Mouse (Mus musculus) left cerebral cortex, postnatal 10 days (tissue): Measurements from ENCODE around the gene Mcm5. TPM values are rescaled to one million over a fixed set of nuclear protein-coding genes. Genes with fewer than 3 reads are reported as not detected.

Source experiments
- DNase-seq, 2 experiments: peaks; one replicate each; pipeline ENCODE4 v3.0.0; 2021 to 2022; ENCODE audit warnings: low spot score in 2 of 2, mixed read lengths in 1 of 2; ENCODE audit errors: extremely low spot score in 1 of 2
- intact Hi-C: fragments of 180-260 bp; cut with DNase I; formaldehyde crosslinking; loops from one replicate; pipeline ENCODE4 v1.15.1; 2025
- total RNA-seq, 2 experiments: library from RNA; stranded (reverse); gene quantifications; 2 replicates each; pipeline ENCODE4 v1.2.3; 2021

Mcm5 gene
- total RNA-seq, 2 experiments from 2014 or later = 9.3 to 10.4 TPM

DNA sequence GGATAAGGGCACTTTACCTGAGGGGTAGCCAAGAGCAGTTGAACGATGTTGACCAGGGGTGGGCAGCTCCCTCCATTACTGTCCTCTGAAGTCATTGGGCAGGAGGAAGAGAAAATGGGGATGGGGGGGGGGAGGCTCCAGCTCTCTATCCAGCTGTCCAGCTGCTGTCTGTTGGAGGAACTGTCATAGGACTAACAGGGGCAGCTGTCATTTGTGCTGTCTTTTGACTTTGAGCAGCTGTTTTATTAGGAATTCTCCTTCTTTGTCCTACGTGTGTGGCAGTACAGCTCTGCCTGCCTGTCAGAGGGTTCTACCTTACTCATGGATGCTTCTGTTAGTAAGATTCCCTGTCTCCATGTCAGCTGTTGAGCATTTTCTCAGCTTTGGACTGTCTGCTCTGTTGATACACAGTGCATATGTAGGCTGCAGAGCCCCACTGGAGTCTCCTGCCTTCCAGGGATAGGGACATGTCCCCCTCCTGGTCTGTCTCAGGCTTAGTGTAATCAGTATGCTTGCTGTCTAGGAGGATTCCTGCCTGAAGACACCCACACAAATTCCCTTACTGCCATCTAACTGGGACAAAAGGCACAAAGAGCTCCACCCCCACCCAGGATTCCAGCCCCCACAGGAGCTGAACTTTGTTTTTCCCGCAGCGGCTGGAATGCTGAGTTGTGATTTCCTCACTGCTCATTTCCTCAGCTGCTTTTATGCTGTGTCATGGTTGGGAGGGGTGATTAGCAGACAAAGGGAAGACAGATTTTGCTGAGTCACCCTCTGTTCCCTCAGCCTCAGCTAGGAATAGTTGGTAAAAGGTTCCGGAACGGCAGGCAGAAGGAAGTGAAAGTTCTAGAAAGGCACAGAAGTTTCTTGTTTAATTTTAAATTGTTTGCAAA is 20.1 kb upstream of the Mcm5 start:
- intact Hi-C loops = no loop called here
- peak; percentile 74 to 90 for DNase-seq

GRCm38 (mm10) chr8:75090781-75091365 is 18.5 kb upstream of the Mcm5 start:
- intact Hi-C loops = no loop called here
- no peak for DNase-seq

DNA sequence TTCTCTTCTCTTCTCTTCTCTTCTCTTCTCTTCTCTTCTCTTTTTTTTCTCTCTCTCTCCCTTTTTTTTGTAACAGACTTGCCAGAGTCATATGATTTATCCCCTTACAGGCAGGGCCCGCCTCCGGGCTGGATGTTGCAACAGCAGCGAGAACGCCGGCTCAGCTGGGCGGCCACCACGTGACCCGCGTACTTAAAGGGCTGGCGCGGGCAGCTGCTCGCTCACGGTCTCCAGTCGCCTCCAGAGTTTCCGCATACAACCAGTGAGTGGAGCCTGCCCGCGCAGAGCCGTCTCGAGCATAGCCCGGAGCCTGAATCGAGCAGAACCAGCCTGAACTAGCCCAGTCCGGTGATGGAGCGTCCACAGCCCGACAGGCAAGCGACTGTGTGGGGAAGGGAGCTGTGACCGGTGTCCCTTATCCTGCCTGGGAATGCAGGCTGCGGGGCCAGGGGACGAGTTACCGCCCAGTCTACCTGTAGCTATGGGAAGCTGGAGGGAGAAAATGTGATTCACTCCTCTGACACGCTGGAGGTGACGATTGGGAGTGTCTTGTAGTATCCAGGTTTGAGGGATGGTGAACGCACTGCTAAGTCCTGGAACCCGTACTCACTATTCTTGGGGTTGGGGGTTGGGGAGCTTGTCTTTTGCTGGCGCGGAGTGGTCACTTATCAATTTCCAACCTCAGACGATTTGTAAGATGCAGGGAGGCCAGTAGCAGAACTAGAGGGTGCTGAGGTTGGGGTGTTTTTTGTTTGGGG is 15.8 kb upstream of the Mcm5 start, which contains the start of gene Hmox1:
Gene Hmox1, plus strand, starts transcription at position 223 of the 758 bp plus-strand sequence.
- DNase-seq = peak; percentile 81 to 96
- intact Hi-C loops = no loop called here

DNA sequence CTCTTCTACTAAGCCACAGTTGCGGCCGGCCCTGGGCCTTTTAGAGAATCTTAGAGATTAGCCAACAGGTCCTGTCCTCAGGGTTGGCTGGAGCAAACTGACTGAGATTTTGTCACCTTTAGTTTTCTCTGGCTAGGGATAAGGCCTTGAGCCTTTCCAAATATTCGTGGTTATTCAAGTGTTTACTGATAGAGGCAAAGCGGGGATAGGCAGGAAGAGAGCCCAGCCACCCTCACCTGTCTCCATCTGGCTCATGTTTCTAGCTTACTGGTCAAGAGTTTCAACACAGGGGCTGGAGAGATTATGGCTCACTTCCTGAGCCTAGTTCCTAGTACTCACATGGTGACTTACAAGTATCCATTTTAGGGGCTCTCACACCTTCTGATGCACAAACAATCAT is 6.4 kb upstream of the Mcm5 start:
- intact Hi-C loops = no loop called here
- no peak for DNase-seq

DNA sequence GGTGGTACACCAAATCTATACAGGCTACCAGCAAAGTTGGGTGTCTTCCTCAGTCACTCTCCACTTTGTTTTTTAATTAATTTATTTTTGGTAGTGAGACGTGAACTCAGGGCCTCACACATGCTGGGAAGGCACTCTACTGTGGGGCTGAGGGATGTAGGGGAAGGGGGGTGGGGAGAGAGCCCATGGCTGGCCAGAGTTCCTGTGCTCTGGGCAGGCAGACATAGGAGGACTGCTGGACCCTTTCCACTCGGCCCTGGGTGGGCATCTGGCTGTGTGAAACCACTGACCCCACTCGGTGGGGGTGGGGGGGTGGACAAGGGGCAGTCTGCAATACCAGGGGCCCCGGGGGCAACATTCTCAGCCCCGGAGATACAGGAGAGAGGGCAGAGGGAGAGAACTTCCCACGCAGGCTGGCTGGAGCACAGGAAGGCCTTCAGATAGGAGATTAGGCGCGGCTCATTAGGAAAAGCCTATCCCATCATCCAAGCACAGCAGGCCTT is 5.9 kb upstream of the Mcm5 start:
- no peak for DNase-seq
- intact Hi-C loops = no loop called here

DNA sequence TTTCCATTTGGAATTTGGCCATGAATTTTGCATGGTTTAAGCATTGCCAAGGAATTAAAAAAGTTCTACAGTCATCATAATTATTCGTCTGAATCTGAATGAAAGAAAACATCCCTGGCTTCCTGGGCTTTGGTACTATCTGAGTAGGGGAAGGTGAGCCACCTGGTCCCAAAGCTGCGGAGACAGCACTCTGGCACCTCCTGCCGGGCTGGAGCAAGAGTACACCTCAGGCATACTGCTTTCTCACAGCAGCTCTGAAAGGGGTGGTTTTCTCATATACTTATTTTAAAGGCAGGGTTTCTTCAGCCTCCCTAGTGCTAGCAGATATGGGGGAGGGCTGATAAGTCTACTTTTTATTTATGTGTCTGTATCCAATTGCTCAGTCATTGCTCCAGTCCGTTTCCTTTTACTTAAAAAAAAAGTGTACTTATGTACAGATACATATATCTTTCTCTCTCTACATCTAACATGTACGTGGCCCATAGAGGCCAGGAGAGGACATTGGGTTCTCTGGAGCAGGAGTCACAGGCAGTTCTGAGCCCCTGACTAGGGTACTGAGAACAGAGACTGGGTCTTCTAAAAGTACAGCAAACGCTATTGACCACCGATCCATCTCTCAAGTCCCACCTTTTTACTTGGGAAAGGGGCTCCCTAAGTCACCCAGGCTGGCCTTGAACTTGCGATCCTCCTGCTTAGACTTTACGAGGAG is 688 bp upstream of the Mcm5 start:
- intact Hi-C loops = loop anchor here (2.0 kb wide), 1 partner anchor 36 kb away; no protein-coding TSS in a partner anchor

DNA sequence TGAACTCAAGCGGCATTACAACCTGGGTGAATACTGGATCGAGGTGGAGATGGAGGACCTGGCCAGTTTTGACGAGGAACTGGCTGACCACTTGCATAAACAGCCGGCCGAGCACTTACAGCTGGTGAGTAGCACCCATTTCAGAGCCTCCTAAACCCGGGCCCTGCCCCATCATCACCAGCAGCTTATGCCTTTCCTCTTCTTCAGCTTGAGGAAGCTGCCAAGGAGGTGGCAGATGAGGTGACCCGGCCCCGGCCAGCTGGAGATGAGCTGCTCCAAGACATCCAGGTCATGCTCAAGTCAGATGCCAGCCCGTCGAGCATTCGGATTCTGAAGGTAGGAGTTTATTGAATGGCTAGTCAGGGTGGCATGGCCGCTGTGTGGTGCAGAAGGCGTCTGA is 724 bp downstream of the Mcm5 start:
- intact Hi-C loops = no loop called here

More for the DNA sequence above, 688 bp upstream of the Mcm5 start:
- DNase-seq = peak; percentile 63 to 85

GRCm38 (mm10) chr8:75118505-75118904 is 9.1 kb downstream of the Mcm5 start:
- no peak for DNase-seq
- intact Hi-C loops = no loop called here

More for the DNA sequence above, 724 bp downstream of the Mcm5 start:
- DNase-seq = peak in 1 of 2 experiments; percentile 29

GRCm38 (mm10) chr8:75119287-75119686 is 9.9 kb downstream of the Mcm5 start:
- intact Hi-C loops = no loop called here

DNA sequence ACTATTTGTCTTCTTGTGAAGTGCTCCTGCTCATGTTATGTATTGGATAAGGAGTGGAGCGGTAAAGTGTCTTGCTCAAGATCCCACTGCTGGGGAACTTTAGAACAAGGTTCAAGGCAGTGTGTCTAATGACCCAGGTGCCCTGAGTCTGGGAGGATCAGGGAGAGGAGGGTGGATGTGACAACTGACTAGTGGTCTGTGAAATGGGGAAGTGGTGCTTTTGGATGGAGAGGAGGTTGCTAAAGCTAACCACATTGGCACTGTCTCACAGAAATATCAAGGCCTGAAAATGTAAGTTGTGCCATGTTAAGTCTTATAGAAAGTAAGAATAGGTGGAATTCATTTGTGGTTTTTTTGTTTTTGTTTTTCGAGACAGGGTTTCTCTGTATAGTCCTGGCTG is 10.4 kb downstream of the Mcm5 start:
- DNase-seq = no peak
- intact Hi-C loops = no loop called here

More at GRCm38 (mm10) chr8:75119287-75119686, 9.9 kb downstream of the Mcm5 start:
- no peak for DNase-seq

- intact Hi-C loops = no loop called here
- DNase-seq = no peak
Observed at GRCm38 (mm10) chr8:75127406-75127805, 18.0 kb downstream of the Mcm5 start.

DNA sequence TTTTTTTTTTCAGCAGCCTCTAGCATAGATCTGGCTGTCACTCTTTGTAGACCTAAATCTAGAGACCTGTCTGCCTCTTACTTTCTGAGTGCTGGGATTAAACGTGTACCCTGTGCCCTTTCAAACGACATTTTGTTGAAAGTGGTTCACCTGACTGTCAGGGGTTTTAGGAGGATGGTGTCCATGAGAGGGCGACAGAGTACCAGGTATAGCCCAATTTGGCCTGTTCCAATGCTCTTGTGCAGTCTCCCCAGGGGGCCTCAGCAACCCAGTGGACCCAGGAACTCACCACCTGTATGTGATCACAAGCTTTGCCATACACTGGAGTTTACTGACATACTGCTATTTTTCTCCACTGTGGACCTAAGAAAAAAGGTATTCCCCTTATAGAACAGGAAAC is 23.1 kb downstream of the Mcm5 start:
- peak in 1 of 2 experiments; percentile 65 for DNase-seq
- intact Hi-C loops = loop anchor here (2.0 kb wide), 1 partner anchor 86 kb away; no protein-coding TSS in a partner anchor

DNA sequence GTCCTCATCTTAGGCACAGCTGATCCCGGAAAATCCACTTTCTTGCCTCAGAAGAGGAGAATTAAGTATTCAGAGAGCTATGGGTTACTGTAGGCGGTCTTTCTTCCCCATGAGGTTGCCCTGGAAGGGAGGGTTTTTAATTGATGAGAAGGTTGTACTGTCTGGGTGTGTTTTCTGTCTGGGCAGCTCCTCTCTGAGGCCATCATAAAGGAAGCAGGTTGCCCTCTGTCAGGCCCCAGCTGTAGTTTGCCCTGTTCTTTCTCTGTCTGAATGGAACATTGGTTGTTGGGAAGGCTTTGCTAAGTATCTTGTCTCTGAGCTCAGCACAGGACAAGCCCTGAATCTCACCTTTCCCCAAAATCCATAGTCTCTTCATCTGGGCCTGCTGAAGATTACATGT is 24.0 kb downstream of the Mcm5 start:
- DNase-seq = no peak
- intact Hi-C loops = loop anchor here (2.0 kb wide), 1 partner anchor 85 kb away; no protein-coding TSS in a partner anchor

- peak in 1 of 2 experiments; percentile 42 for DNase-seq
- intact Hi-C loops = no loop called here
Observed at GRCm38 (mm10) chr8:75134603-75135391, 25.4 kb downstream of the Mcm5 start.

GRCm38 (mm10) chr8:75135756-75136155 is 26.4 kb downstream of the Mcm5 start:
- intact Hi-C loops = no loop called here
- no peak for DNase-seq

- no peak for DNase-seq
- intact Hi-C loops = no loop called here
Observed at GRCm38 (mm10) chr8:75136256-75136655, 26.9 kb downstream of the Mcm5 start.

- peak; percentile 24 to 64 for DNase-seq
- intact Hi-C loops = no loop called here
Observed at GRCm38 (mm10) chr8:75137536-75137935, 28.2 kb downstream of the Mcm5 start.
